Mouse (Mus musculus) left cerebral cortex, postnatal 14 days (tissue): ENCODE measurements around the gene Tcf25. TPM values are rescaled to one million over a fixed set of nuclear protein-coding genes. Genes with fewer than 3 reads are reported as not detected.

Source experiments
- DNase-seq, 2 experiments: peaks; one replicate each; pipeline ENCODE4 v3.0.0; 2021 to 2022; ENCODE audit warnings: low spot score in 2 of 2, mixed read lengths in 1 of 2
- intact Hi-C: fragments of 180-260 bp; cut with DNase I; formaldehyde crosslinking; loops from one replicate; pipeline ENCODE4 v1.15.1; 2025
- total RNA-seq, 2 experiments: library from RNA; stranded (reverse); gene quantifications; 2 replicates each; pipeline ENCODE4 v1.2.3; 2021

Tcf25 gene
- total RNA-seq, 2 experiments from 2014 or later, result 541 to 593 TPM

- intact Hi-C loops, result no loop called here
- no peak for DNase-seq
Measured at GRCm38 (mm10) chr8:123452149-123452548, 78.6 kb downstream of the Tcf25 start.

GRCm38 (mm10) chr8:123453291-123453690, 79.7 kb downstream of the Tcf25 start:
- DNase-seq, result no peak
- intact Hi-C loops, result no loop called here

Other genes with a start within 250 kb of the Tcf25 start
- gene Sult5a1, start 215.4 kb upstream of the Tcf25 start, total RNA-seq, result under 1 TPM in 1 of 2 experiments, not detected in 1; 0.59 TPM
- not detected for gene Dpep1, start 187.5 kb upstream of the Tcf25 start, total RNA-seq
- gene Chmp1a, start 161.0 kb upstream of the Tcf25 start, total RNA-seq, result 100 to 1,000 TPM in 1 of 2 experiments, 10 to 100 TPM in 1; 99.0 to 108 TPM
- gene Spata33, start 160.9 kb upstream of the Tcf25 start, total RNA-seq, result 10 to 100 TPM in 1 of 2 experiments, 1 to 10 TPM in 1; 7.1 to 10.2 TPM
- gene Cdk10, start 148.9 kb upstream of the Tcf25 start, total RNA-seq, result 10 to 100 TPM; 71.2 to 75.6 TPM
- 100 to 1,000 TPM; 125 to 142 TPM for gene Spata2l, start 137.5 kb upstream of the Tcf25 start, total RNA-seq
- gene Zfp276, start 119.6 kb upstream of the Tcf25 start, total RNA-seq, result 10 to 100 TPM; 20.4 to 20.9 TPM
- gene Vps9d1, start 119.4 kb upstream of the Tcf25 start, total RNA-seq, result 10 to 100 TPM; 60.2 to 71.8 TPM
- 1 to 10 TPM; 4.1 to 6.5 TPM for gene Fanca, start 55.2 kb upstream of the Tcf25 start, total RNA-seq
- 10 to 100 TPM; 16.3 to 17.1 TPM for gene Spire2, start 41.0 kb upstream of the Tcf25 start, total RNA-seq
- gene Mc1r, start 33.4 kb downstream of the Tcf25 start, total RNA-seq, result under 1 TPM in 1 of 2 experiments, not detected in 1; 0.09 TPM
- 100 to 1,000 TPM; 691 to 709 TPM for gene Tubb3, start 37.7 kb downstream of the Tcf25 start, total RNA-seq
- gene Def8, start 49.8 kb downstream of the Tcf25 start, total RNA-seq, result 10 to 100 TPM; 76.1 to 76.7 TPM
- gene Afg3l1, start 104.2 kb downstream of the Tcf25 start, total RNA-seq, result 10 to 100 TPM; 31.6 to 36.5 TPM
- gene Dbndd1, start 141.7 kb downstream of the Tcf25 start, total RNA-seq, result 10 to 100 TPM; 12.4 to 12.8 TPM
- 10 to 100 TPM; 25.7 to 30.7 TPM for gene Gas8, start 145.1 kb downstream of the Tcf25 start, total RNA-seq